8 mouse cellular contexts compared by ENCODE assay signal in the genomic region with DNA sequence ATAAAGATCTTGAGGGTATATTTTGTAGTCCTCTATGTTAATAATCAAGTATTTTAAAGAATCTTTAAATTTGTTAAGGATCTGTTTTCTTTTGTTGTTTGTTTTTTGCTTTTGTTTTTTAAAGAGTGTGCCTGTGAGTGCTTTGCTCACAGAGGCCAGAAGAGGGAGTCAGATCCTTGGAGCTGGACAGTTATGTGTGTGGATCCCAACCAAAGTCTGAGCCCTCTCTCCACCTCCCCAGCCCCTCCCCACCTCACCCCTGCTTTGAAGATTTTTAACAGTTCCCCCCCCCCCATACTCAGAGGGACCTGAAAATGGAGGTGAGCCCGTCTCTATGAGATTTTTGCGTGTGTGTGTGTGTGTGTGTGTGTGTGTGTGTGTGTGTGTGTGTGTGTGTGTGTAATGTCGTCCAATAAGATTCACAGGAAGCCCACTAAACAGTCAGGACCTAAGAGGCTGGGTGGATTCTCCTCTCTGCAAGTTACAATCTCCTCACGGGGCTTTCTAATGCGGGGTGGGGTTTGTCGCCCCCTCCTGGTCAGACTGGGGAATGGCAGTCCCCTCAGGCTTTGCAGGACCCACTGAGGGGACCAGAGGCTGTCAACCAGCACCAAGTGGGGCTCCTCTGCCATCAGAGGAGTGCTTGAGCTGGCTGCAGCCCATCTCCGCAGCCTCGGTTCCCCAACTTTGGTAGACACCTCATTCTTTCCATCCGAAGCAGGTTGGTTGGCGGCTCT. TPM values are rescaled to one million over a fixed set of nuclear protein-coding genes. Genes with fewer than 3 reads are reported as not detected.
A peak's percentile ranks its signal among the peaks of the same experiment; 100 is the strongest.
DNase-seq lines count a peak whose midpoint lies in the region; ATAC-seq lines count a peak whose summit lies in the region.

No protein-coding gene starts in this region.

- no peak overlapping the region; the same call in 1 of the 2 replicates for H3K27ac ChIP-seq in kidney, embryonic 14.5 days (ENCODE audit: low read depth, low read length)
- peak overlapping the region; percentile 12 to 18; a peak in 1 of 4 replicates for H3K27ac ChIP-seq in heart, embryonic 14.5 days (replicated peaks in 1 of 2; ENCODE audit: control insufficient read depth in 1 of 2, insufficient read depth in 1 of 2, low read depth in 2 of 2, low read length in 2 of 2)

- no peak overlapping the region for H3K9ac ChIP-seq in kidney, embryonic 14.5 days (ENCODE audit: low read depth, low read length)
- H3K9ac ChIP-seq in heart, embryonic 14.5 days (ENCODE audit: low read length) = no peak overlapping the region

- no peaks in the 10 kb centered on the region for H3K9me3 ChIP-seq in kidney, embryonic 14.5 days (ENCODE audit: control insufficient read depth, low read length)
- H3K9me3 ChIP-seq in heart, embryonic 14.5 days (ENCODE audit: control insufficient read depth, low read length) = 0 out of 2 replicates have a peak, but pooled peaks cover under 1% of the 10 kb centered on the region

- no peak overlapping the region for H3K4me3 ChIP-seq in kidney, embryonic 14.5 days (ENCODE audit: low read length)
- no peak overlapping the region for H3K4me3 ChIP-seq in heart, embryonic 14.5 days (ENCODE audit: control insufficient read depth in 1 of 2, insufficient read depth in 1 of 2, low read depth in 1 of 2, low read length in 2 of 2)

- no peaks in the 10 kb centered on the region for H3K27me3 ChIP-seq in kidney, embryonic 14.5 days (ENCODE audit: control insufficient read depth, insufficient read depth, low read length)
- H3K27me3 ChIP-seq in heart, embryonic 14.5 days (ENCODE audit: control insufficient read depth, insufficient read depth, low read length) = peaks cover 11% of the 10 kb centered on the region

- H3K4me1 ChIP-seq in kidney, embryonic 14.5 days (ENCODE audit: control insufficient read depth, insufficient read depth, low read length) = 0 out of 2 replicates have a peak, but pooled peaks cover 3% of the 10 kb centered on the region
- peaks cover 6% of the 10 kb centered on the region in 2 experiments; a peak in 3 of 4 replicates for H3K4me1 ChIP-seq in heart, embryonic 14.5 days (ENCODE audit: control insufficient read depth in 2 of 2, insufficient read depth in 2 of 2, low read length in 2 of 2)

- intact Hi-C loops in left cerebral cortex, postnatal 25 days (cut with DNase I) = loop anchor here (2.0 to 5.0 kb wide), 2 partner anchors 55 to 101 kb away; a partner anchor contains a TSS

- no peak overlapping the region for H3K4me2 ChIP-seq in kidney, embryonic 14.5 days (replicated peaks; ENCODE audit: low read depth, low read length)
- H3K4me2 ChIP-seq in heart, embryonic 14.5 days (ENCODE audit: low read length) = no peak overlapping the region

- no peaks in the 10 kb centered on the region for H3K36me3 ChIP-seq in kidney, embryonic 14.5 days (ENCODE audit: control insufficient read depth, insufficient read depth, low read length)
- no peaks in the 10 kb centered on the region for H3K36me3 ChIP-seq in heart, embryonic 14.5 days (ENCODE audit: control insufficient read depth, insufficient read depth, low read length)

- ATAC-seq in kidney, embryonic 14.5 days (ENCODE audit: low FRiP score, low TSS enrichment) = no peak
- ATAC-seq in heart, embryonic 14.5 days (ENCODE audit: insufficient number of reproducible peaks, insufficient read depth, low FRiP score, low read depth) = no peak
- peak; percentile 58; the same call in 1 of the 2 replicates for ATAC-seq in monocyte, adult 5-6 weeks (replicated peaks; ENCODE audit: insufficient number of reproducible peaks, low FRiP score, low TSS enrichment, poor library complexity, severe bottlenecking)

- peak; percentile 62 for DNase-seq in kidney, adult 11 months
- DNase-seq in adipocyte (ENCODE audit: low spot score) = peak; percentile 46
- peak; percentile 75 for DNase-seq in embryo, embryonic 10.5 days (ENCODE audit: low spot score)
- peak; percentile 39 to 44 for DNase-seq in left cerebral cortex, postnatal 25 days (ENCODE audit: low spot score in 2 of 2)
- peak; percentile 71 for DNase-seq in thymus, postnatal 0 days (ENCODE audit: low spot score)

- 43% methylated on average over 9 of the region's 10 CpGs for WGBS in kidney, embryonic 14.5 days
- WGBS in heart, embryonic 14.5 days = 31% methylated on average over 10 of the region's 10 CpGs

RNA-seq across cellular contexts. Expression of a gene that starts 20.3 kb away (rescaled TPM):
- 70.7 and 79.2 TPM in 2 replicates for polyA plus RNA-seq in kidney, embryonic 14.5 days (2014; fragmentation: Nextera tagmentation; extraction: Ambion mirVana)
- polyA plus RNA-seq in heart, embryonic 14.5 days (2014; fragmentation: Nextera tagmentation; extraction: Ambion mirVana) = 58.8 and 64.3 TPM in 2 replicates
- 10 to 100 TPM; 92.5 to 94.5 TPM for total RNA-seq in left cerebral cortex, postnatal 25 days (2021)
- total RNA-seq in monocyte, adult 5-6 weeks (2017) = 12.6 to 37.4 TPM (median 13.3 TPM) in 3 replicates
- 47.2 and 51.1 TPM in 2 replicates for polyA plus RNA-seq in thymus, postnatal 0 days (2015; fragmentation: Nextera tagmentation; extraction: Ambion mirVana)

RNA-seq across cellular contexts. Expression of a gene that starts 31.7 kb away (rescaled TPM):
- polyA plus RNA-seq in kidney, embryonic 14.5 days (2014; fragmentation: Nextera tagmentation; extraction: Ambion mirVana) = 12.4 and 14.7 TPM in 2 replicates
- polyA plus RNA-seq in heart, embryonic 14.5 days (2014; fragmentation: Nextera tagmentation; extraction: Ambion mirVana) = 13.1 and 21.3 TPM in 2 replicates
- 100 to 1,000 TPM; 114 to 127 TPM for total RNA-seq in left cerebral cortex, postnatal 25 days (2021)
- total RNA-seq in monocyte, adult 5-6 weeks (2017) = 3.1 to 12.6 TPM (median 7.4 TPM) in 3 replicates
- 12.6 and 15.3 TPM in 2 replicates for polyA plus RNA-seq in thymus, postnatal 0 days (2015; fragmentation: Nextera tagmentation; extraction: Ambion mirVana)

RNA-seq across cellular contexts. Expression of a gene that starts 44.1 kb away (rescaled TPM):
- polyA plus RNA-seq in kidney, embryonic 14.5 days (2014; fragmentation: Nextera tagmentation; extraction: Ambion mirVana) = not detected in 2 replicates
- not detected in 2 replicates for polyA plus RNA-seq in heart, embryonic 14.5 days (2014; fragmentation: Nextera tagmentation; extraction: Ambion mirVana)
- total RNA-seq in left cerebral cortex, postnatal 25 days (2021) = not detected
- 0.68 TPM in 1 of 3 replicates, not detected in the others for total RNA-seq in monocyte, adult 5-6 weeks (2017)
- not detected in 2 replicates for polyA plus RNA-seq in thymus, postnatal 0 days (2015; fragmentation: Nextera tagmentation; extraction: Ambion mirVana)

RNA-seq across cellular contexts. Expression of a gene that starts 44.6 kb away (rescaled TPM):
- 330 and 331 TPM in 2 replicates for polyA plus RNA-seq in kidney, embryonic 14.5 days (2014; fragmentation: Nextera tagmentation; extraction: Ambion mirVana)
- 1.3 and 6.2 TPM in 2 replicates for polyA plus RNA-seq in heart, embryonic 14.5 days (2014; fragmentation: Nextera tagmentation; extraction: Ambion mirVana)
- total RNA-seq in left cerebral cortex, postnatal 25 days (2021) = 1 to 10 TPM in 1 of 2 experiments, under 1 TPM in 1; 0.71 to 1.3 TPM
- 1.4 TPM in 1 of 3 replicates, not detected in the others for total RNA-seq in monocyte, adult 5-6 weeks (2017)
- 51.3 and 53.4 TPM in 2 replicates for polyA plus RNA-seq in thymus, postnatal 0 days (2015; fragmentation: Nextera tagmentation; extraction: Ambion mirVana)

RNA-seq across cellular contexts. Expression of a gene that starts 55.6 kb away (rescaled TPM):
- not detected in 2 replicates for polyA plus RNA-seq in kidney, embryonic 14.5 days (2014; fragmentation: Nextera tagmentation; extraction: Ambion mirVana)
- not detected in 2 replicates for polyA plus RNA-seq in heart, embryonic 14.5 days (2014; fragmentation: Nextera tagmentation; extraction: Ambion mirVana)
- not detected for total RNA-seq in left cerebral cortex, postnatal 25 days (2021)
- total RNA-seq in monocyte, adult 5-6 weeks (2017) = not detected in 3 replicates
- polyA plus RNA-seq in thymus, postnatal 0 days (2015; fragmentation: Nextera tagmentation; extraction: Ambion mirVana) = not detected in 2 replicates
